Mouse (Mus musculus) midbrain, embryonic 11.5 days (tissue): ENCODE measurements at regions not wholly inside any gene's neighbourhood (a gene's known extent, or its start where the extent isn't known, plus 50 kb on each side); places are given as distances from the start of the nearest gene placed in this dataset.
A peak's percentile ranks its signal among the peaks of the same experiment; 100 is the strongest.

ENCODE experiments used
- ATAC-seq: fragments of 200-750 bp; cut with Nextera tagmentation; 2 replicates; pipeline ENCODE4 v1.8.0; 2017; ENCODE audit warnings: moderate TSS enrichment, moderate library complexity; ENCODE audit not compliant: low FRiP score
- DNase-seq: peaks from one replicate; pipeline ENCODE4 v3.0.0; 2015; ENCODE audit warnings: low spot score; ENCODE audit errors: missing footprints
- H3K27ac ChIP-seq: fragments of 300-500 bp; sonication (generic); 2 replicates; pipeline ENCODE4 v1.5.1; 2014; ENCODE audit warnings: low read depth, low read length
- H3K27me3 ChIP-seq: fragments of 300-500 bp; sonication (generic); 2 replicates; pipeline ENCODE4 v1.6.1; 2014; ENCODE audit warnings: mild to moderate bottlenecking, low read length, moderate library complexity, mixed read lengths; ENCODE audit not compliant: control insufficient read depth, insufficient read depth
- H3K36me3 ChIP-seq: fragments of 300-500 bp; sonication (generic); 2 replicates; pipeline ENCODE4 v1.6.1; 2014; ENCODE audit warnings: mild to moderate bottlenecking, low read length, moderate library complexity, mixed read lengths; ENCODE audit not compliant: control insufficient read depth, insufficient read depth
- H3K4me1 ChIP-seq: fragments of 300-500 bp; sonication (generic); 2 replicates; pipeline ENCODE4 v1.6.1; 2014; ENCODE audit warnings: low read length; ENCODE audit not compliant: control insufficient read depth, insufficient read depth
- H3K4me2 ChIP-seq: fragments of 300-500 bp; sonication (generic); 2 replicates; pipeline ENCODE4 v1.6.1; 2014; ENCODE audit warnings: mild to moderate bottlenecking, moderate library complexity
- H3K4me3 ChIP-seq: fragments of 300-500 bp; sonication (generic); 2 replicates; pipeline ENCODE4 v1.5.1; 2014; ENCODE audit warnings: low read depth, low read length
- H3K9ac ChIP-seq: fragments of 300-500 bp; sonication (generic); 2 replicates; pipeline ENCODE4 v1.6.1; 2014; ENCODE audit warnings: low read length
- H3K9me3 ChIP-seq: fragments of 300-500 bp; sonication (generic); 2 replicates; pipeline ENCODE4 v1.6.1; 2016; ENCODE audit warnings: low read length; ENCODE audit not compliant: control insufficient read depth
- WGBS: fragments of 180-500 bp; shearing (Covaris S2); extraction: QIAGEN DNeasy Blood & Tissue Kit; methylation state at CpG from one replicate; pipeline ENCODE4 v1.1.7; 2014; 5-methylcytosine and 5-hydroxymethylcytosine counted together

DNA sequence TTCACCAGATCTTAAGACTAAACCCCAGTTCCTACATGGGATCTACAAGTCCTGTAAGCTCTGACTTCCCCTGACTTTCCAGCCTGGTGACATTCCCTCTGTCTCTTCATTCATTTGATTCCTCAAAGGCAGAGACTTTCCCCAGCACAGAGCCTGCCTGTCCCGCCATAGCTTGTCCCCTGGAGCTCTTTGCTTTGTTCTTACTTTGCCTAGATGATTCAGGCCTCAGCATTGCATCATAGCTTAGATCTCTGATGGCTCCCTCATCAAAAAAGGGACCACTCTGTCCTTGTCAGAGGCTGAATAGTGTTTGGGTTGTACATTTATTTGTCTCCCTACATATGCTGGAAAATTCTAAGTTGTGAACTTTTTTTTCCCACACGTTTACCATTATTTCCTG is 57.6 kb upstream of the Exoc6 start:
- H3K4me2 ChIP-seq: no peak overlapping the region
- peak; percentile 23 for DNase-seq
- H3K4me3 ChIP-seq: no peak overlapping the region
- H3K9me3 ChIP-seq: no peaks in the 10 kb centered on the region
- WGBS: 49% methylated on average over 2 of the region's 2 CpGs
- H3K36me3 ChIP-seq: no peaks in the 10 kb centered on the region
- H3K4me1 ChIP-seq: no peaks in the 10 kb centered on the region
- no peak overlapping the region for H3K9ac ChIP-seq
- H3K27ac ChIP-seq: no peak overlapping the region
- H3K27me3 ChIP-seq: no peaks in the 10 kb centered on the region
- no peak for ATAC-seq

DNA sequence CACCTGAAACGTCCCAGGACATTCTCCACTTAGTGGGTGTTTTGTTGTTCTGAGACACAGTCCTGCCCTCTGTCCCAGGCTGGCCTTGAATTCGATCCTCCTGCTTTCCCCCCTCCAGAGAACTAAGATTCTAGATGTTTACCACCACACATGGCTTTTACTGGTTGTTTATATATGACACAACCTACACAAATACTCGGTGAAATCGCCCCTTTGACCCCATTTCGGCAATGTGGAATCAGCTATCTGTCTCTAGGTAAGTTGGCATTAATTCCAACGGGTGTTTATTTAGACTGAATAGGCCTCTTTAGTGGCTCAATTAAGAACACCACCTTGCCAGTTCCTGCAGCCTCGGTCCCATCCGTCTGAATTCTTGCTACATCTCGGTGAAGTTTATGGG is 56.8 kb upstream of the Exoc6 start:
- no peak overlapping the region for H3K9ac ChIP-seq
- ATAC-seq: no peak
- no peak overlapping the region for H3K4me3 ChIP-seq
- H3K36me3 ChIP-seq: no peaks in the 10 kb centered on the region
- H3K27me3 ChIP-seq: no peaks in the 10 kb centered on the region
- WGBS: 78% methylated on average over 9 of the region's 9 CpGs
- DNase-seq: peak; percentile 61
- H3K4me2 ChIP-seq: no peak overlapping the region
- H3K27ac ChIP-seq: no peak overlapping the region
- no peaks in the 10 kb centered on the region for H3K9me3 ChIP-seq
- H3K4me1 ChIP-seq: no peaks in the 10 kb centered on the region

- Histone ChIP-seq H3K4me1 (no peaks in the 10 kb centered on the region), H3K9me3 (no peaks in the 10 kb centered on the region), H3K4me2 (no peak overlapping the region), H3K9ac (no peak overlapping the region), H3K27me3 (no peaks in the 10 kb centered on the region), H3K27ac (no peak overlapping the region), H3K36me3 (no peaks in the 10 kb centered on the region), H3K4me3 (no peak overlapping the region)
- WGBS: 69% methylated on average over 10 of the region's 10 CpGs
- ATAC-seq (no peak), DNase-seq (peak; percentile 57)
Measured at GRCm38 (mm10) chr19:37493921-37494485, 56.2 kb upstream of the Exoc6 start.

DNA sequence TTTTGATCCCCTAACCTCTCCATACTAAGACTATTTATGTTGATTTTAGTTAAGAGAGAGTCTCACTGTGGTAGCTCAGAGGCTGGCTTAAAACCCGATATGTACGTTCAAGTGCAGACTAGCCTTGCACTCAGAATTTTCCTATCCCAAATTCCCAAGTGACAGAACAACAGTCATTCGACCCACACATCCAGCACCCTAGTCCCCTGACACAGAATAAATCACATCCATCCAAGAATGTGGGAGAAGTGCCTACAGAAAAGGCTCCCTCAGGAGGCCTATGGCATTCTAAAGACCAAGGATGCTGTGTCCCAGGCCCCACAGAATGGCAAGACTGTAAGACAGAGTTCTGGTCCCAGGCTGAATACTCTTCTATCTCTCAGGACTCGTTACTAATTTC is 55.4 kb upstream of the Exoc6 start:
- no peak overlapping the region for H3K4me3 ChIP-seq
- no peak for DNase-seq
- 82% methylated on average over 4 of the region's 4 CpGs for WGBS
- no peaks in the 10 kb centered on the region for H3K36me3 ChIP-seq
- H3K4me2 ChIP-seq: no peak overlapping the region
- ATAC-seq: no peak
- no peak overlapping the region for H3K27ac ChIP-seq
- H3K9me3 ChIP-seq: no peaks in the 10 kb centered on the region
- H3K4me1 ChIP-seq: no peaks in the 10 kb centered on the region
- H3K27me3 ChIP-seq: no peaks in the 10 kb centered on the region
- H3K9ac ChIP-seq: no peak overlapping the region

- no peaks in the 10 kb centered on the region for H3K4me1 ChIP-seq
- H3K27ac ChIP-seq: no peak overlapping the region
- H3K4me3 ChIP-seq: no peak overlapping the region
- H3K4me2 ChIP-seq: no peak overlapping the region
- H3K36me3 ChIP-seq: no peaks in the 10 kb centered on the region
- no peaks in the 10 kb centered on the region for H3K27me3 ChIP-seq
- 89% methylated on average over 22 of the region's 22 CpGs for WGBS
- H3K9me3 ChIP-seq: no peaks in the 10 kb centered on the region
- DNase-seq (peak; percentile 76), ATAC-seq (no peak)
- no peak overlapping the region for H3K9ac ChIP-seq
Measured at GRCm38 (mm10) chr19:37495319-37496270, 54.6 kb upstream of the Exoc6 start.

- WGBS: 88% methylated on average over 8 of the region's 8 CpGs
Measured at GRCm38 (mm10) chr19:37496759-37497158, 53.5 kb upstream of the Exoc6 start.

GRCm38 (mm10) chr19:37497161-37497560 is 53.1 kb upstream of the Exoc6 start:
- H3K4me2 ChIP-seq: no peak overlapping the region
- no peaks in the 10 kb centered on the region for H3K36me3 ChIP-seq
- no peaks in the 10 kb centered on the region for H3K9me3 ChIP-seq
- 95% methylated on average over 8 of the region's 8 CpGs for WGBS
- H3K9ac ChIP-seq: no peak overlapping the region
- no peaks in the 10 kb centered on the region for H3K27me3 ChIP-seq
- no peak overlapping the region for H3K27ac ChIP-seq
- no peak for DNase-seq
- no peak for ATAC-seq
- H3K4me3 ChIP-seq: no peak overlapping the region
- H3K4me1 ChIP-seq: no peaks in the 10 kb centered on the region

More at GRCm38 (mm10) chr19:37496759-37497158, 53.5 kb upstream of the Exoc6 start:
- Histone ChIP-seq H3K27ac (no peak overlapping the region), H3K4me3 (no peak overlapping the region), H3K4me1 (no peaks in the 10 kb centered on the region), H3K36me3 (no peaks in the 10 kb centered on the region), H3K27me3 (no peaks in the 10 kb centered on the region), H3K9ac (no peak overlapping the region), H3K4me2 (no peak overlapping the region), H3K9me3 (no peaks in the 10 kb centered on the region)
- peak; percentile 61 for DNase-seq
- ATAC-seq: no peak

DNA sequence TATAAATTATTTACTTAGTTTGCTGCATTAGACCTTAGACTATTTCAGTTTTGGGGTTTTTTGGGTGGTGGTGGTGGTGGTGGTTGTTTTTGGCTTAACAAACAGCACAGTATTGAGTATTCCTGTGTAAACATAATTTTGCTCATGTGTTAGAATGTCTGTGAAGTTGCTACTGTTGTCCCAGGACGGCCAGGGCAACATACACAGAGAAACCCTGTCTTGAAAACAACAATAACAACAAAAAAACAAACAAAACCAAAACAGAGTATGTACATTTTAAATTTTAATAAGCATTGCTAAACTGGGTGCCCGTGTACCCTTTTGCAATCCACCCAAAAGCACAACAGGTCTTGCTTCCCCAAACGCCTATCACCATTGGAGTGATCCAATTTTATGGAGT is 51.8 kb upstream of the Exoc6 start:
- Histone ChIP-seq H3K27ac (no peak overlapping the region), H3K4me3 (no peak overlapping the region), H3K9me3 (no peaks in the 10 kb centered on the region), H3K4me2 (no peak overlapping the region), H3K4me1 (no peaks in the 10 kb centered on the region), H3K27me3 (no peaks in the 10 kb centered on the region), H3K36me3 (no peaks in the 10 kb centered on the region), H3K9ac (no peak overlapping the region)
- 85% methylated on average over 3 of the region's 3 CpGs for WGBS
- ATAC-seq (no peak), DNase-seq (peak; percentile 69)
